Mouse (Mus musculus): ENCODE results near the gene Zbtb46.
A peak's percentile ranks its signal among the peaks of the same experiment; 100 is the strongest.

Zbtb46 gene

GRCm38 (mm10) chr2:181459153-181459672 is at the start of gene Zbtb46:
TSS of gene Zbtb46 (minus strand) at chr2:181459426.
- peak; percentile 91 for DNase-seq

DNA sequence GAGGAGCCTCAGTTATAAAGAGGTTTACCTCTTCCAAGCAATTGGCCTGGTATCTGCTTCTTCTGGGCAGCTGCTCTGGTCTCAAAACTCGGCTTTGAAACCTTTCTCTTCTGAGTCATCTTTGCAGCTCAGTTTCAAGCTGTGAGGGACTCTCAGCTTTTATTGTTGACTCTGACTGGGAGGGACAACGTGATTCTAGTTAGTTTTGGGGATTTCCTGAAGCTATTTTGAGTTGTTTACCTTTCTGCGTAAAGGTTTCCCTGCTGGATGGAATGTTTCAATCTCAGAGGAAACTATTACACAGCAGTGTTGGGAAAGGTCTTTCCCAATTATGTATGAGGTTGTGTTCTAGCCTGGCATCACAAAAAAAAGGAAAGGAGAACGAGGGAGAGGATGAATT is 39.4 kb upstream of the Zbtb46 start:
- no peak for DNase-seq

GRCm38 (mm10) chr2:181497548-181497875 is 38.3 kb upstream of the Zbtb46 start:
- peak; percentile 68 for DNase-seq

GRCm38 (mm10) chr2:181496831-181497547 is 37.8 kb upstream of the Zbtb46 start, which contains the start of gene Tpd52l2:
TSS of gene Tpd52l2 (plus strand) at chr2:181497142.
- peak; percentile 93 for DNase-seq

GRCm38 (mm10) chr2:181496281-181496680 is 37.1 kb upstream of the Zbtb46 start:
- peak; percentile 75 for DNase-seq

- peak; percentile 6 for DNase-seq
Observed at GRCm38 (mm10) chr2:181495845-181496244, 36.6 kb upstream of the Zbtb46 start.

DNA sequence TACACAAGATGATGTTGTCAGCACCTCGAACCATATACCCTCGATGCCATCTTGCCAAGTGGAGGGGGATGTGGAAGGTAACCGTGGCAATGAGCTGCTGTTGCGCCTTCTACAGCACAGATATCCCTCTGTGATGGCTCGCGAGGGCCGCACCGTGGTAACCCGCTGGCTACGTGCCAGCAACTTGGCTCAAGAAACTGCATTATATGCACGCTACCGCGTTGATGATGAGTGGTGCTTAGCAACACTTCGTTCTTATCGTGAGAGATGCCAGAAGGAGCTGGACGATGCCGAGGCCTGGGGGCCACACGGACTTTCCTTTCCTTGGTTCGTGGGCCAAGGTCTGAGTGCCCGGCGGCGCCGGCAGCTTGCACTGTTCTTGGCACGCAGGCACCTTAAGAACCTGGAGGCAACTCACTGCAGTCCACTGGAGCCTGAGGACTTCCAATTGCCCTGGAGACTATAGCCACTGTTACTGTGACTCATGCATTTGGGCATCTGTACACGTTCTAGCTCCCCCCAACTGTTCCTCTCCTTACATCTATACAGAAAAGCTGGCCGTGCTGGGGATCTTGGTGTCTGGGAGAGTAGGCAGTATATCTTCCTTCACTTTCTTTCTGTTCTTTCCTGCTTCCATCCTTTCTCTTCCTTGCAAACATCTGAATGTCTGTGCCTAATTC is 35.2 kb upstream of the Zbtb46 start:
- DNase-seq = no peak

- DNase-seq = no peak
Observed at GRCm38 (mm10) chr2:181493156-181493927, 34.1 kb upstream of the Zbtb46 start, which contains the start of gene Abhd16b. TSS of gene Abhd16b (plus strand) at chr2:181493206.

GRCm38 (mm10) chr2:181492206-181492605 is 33.0 kb upstream of the Zbtb46 start:
- DNase-seq = no peak

- DNase-seq = peak; percentile 20
Observed at GRCm38 (mm10) chr2:181491432-181492205, 32.4 kb upstream of the Zbtb46 start.

- peak; percentile 27 for DNase-seq
Observed at GRCm38 (mm10) chr2:181487338-181488277, 28.4 kb upstream of the Zbtb46 start.

- DNase-seq = no peak
Observed at GRCm38 (mm10) chr2:181485741-181486140, 26.5 kb upstream of the Zbtb46 start.

DNA sequence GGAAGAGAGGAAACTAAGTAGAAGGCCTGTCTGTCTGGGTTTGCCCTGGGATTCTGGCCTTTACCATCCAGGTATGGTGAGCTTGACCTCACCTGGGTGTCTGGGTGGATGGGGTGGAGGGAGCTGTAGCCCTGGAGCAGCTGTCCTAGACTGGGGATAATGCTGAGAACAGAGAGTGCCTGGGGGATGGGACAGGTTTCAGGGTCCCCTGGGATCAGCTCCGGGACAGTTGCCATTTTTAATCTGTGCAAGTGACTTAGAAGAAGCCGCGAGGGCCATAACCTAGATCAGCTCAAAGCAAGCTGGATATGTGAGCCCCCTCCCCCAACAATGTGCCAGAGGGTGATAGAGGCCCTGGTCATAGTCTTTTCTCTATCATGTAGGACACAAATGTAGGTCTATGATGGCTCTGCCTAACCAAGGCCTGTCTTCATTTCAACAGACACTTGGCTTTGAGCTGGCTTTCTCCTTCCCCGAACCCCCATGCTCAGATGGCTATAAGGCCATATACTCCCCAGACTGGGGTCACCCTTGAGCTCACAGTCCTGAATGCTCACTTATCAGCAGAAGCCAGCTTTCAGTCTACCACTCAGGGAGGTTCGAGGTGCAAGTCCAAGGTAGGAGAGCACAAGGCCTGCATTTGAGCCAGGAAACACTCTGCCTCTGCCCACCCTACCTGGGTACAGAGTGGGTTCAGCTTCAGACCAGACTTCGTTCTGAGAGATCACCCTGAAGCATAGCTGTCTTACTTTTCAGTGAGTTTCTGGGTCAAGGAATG is 25.4 kb upstream of the Zbtb46 start:
- DNase-seq = no peak

GRCm38 (mm10) chr2:181483562-181484318 is 24.5 kb upstream of the Zbtb46 start:
- peak; percentile 58 for DNase-seq

GRCm38 (mm10) chr2:181483120-181483519 is 23.9 kb upstream of the Zbtb46 start:
- no peak for DNase-seq

- DNase-seq = no peak
Observed at GRCm38 (mm10) chr2:181472256-181472827, 13.1 kb upstream of the Zbtb46 start.

DNA sequence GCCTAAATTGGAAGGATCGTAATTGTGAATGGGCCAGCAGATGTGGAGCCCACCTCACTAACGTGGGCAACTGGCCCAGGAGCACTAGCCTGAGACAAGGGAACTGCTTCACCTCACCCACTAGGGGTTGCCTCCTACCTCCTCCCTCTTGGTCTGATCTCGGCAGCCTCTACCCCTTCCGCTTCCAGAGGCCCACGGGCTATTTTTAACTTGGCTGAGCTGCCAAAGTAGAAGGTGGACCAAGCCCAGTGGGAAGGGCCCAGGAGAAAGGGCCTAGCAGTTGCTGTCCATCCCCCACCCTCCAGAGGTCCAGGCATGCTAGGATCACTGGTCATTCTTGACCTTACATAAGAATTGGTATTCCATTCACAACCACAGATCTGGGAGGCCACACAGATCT is 12.0 kb upstream of the Zbtb46 start:
- DNase-seq = peak; percentile 53

GRCm38 (mm10) chr2:181470285-181470684 is 11.1 kb upstream of the Zbtb46 start:
- peak; percentile 43 for DNase-seq

DNA sequence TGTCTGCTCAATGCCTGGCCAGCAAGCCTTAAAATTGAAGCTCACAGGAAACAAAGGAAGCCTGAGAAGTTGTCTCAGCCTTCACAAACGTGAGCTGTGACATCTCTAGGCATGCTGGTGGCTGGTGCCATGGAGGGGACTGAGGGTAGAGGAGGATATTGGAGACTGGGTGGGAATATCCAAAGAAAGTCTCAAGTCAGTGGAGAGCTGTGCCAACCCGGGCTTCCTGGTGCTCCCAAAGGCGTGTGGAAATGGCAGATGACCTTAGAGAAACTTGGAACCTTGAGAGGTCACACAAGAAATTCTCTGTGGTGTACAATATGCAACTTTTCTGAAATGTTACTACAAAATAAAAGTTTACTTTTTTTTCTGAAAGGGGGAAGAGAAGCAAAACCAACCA is 6.2 kb upstream of the Zbtb46 start:
- DNase-seq = no peak
